Mouse (Mus musculus): Measurements from ENCODE around the gene Ms4a13. TPM values are rescaled to one million over a fixed set of nuclear protein-coding genes. Genes with fewer than 3 reads are reported as not detected.
"Not testable (repeated sequence)": the region's sequence is repeated elsewhere in the genome, so short reads cannot be mapped to it uniquely, and the experiment has no call there.

Gene Ms4a13
- not detected for total RNA-seq (2022)

GRCm38 (mm10) chr19:11196546-11196945 lies at the start of gene Ms4a13:
Gene Ms4a13, minus strand, starts transcription at chr19:11196737.
- no peak for DNase-seq (ENCODE audit: low spot score in 2 of 2)

GRCm38 (mm10) chr19:11244230-11244629 lies 47.7 kb upstream of the Ms4a13 start:
- DNase-seq (ENCODE audit: low spot score in 2 of 2): no peak

DNA sequence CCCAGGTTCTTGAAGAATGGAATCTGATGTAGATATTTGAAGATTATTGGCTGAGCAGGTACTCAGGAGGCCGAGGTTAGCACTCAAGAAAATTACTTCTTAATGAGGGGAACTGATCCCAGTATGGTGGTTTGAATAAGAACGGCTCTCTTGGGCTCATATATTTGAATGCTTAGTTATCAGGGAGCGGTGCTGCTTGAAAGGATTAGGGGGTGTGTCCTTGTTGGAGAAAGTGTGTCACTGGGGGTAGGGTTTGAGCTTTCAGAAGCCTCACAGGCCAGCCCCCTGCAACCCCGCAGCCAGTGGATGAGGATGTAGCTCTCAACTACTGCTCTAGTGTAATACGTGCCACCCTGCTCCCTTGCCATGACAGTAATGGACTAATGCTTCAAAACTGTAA lies 46.0 kb upstream of the Ms4a13 start:
- no peak for DNase-seq (ENCODE audit: low spot score in 2 of 2)

DNA sequence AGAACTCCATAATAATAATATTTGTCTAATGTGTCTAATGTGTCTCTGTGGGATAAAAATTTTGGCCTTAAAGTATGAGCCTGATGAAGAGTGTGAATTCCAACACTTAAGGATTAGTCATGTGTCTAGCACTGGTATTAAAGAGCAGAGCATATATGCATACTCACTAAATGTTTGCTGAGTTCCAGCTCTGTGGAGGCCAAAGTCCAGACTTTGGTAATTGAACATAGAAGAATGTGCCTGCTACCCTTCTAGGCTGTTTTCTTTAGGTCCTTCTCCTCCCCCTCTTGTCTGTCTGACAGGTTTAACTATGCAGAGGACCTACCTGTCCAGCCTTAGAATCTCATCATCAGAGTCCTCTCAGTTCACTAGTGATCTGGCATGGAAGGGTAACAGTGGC lies 39.3 kb upstream of the Ms4a13 start:
- DNase-seq (ENCODE audit: low spot score in 2 of 2): no peak

DNA sequence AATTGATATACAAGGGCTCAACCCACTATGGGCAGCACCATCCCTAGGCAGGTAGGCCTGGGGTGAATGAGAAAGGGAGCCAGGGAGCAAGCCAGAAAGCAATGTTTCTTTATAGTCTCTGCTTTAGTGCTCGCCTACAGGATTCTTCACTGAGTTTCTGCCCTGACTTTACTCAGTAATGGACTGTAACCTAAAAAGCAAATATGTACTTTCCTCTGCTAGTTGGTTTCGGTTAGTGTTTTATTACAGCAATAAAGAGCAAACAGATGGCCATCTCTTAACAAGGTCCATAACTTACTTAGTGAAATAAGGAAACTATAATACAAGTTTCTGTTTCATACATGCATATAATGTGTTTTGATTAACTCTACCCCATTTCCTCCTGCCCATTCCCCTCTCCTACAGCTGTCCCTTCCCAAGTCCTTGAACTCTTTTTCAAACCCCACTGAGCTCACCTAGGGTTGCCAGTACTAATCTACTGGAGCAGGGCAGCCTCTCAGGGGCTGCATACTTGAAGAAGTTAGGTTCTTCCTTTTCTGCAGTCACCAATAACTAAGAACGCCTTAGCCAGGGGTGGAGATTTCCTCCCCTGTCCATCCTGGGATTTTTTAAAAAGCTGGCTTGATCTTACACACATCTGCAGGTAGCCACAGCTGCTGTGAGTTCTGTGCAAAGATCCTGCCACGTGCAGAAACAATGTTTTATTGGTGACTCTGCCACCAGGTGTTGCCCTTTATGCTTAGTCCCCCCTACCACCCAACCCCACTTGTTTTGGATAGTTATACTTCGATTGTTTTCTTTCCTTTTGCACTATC lies 38.6 kb upstream of the Ms4a13 start:
- DNase-seq (ENCODE audit: low spot score in 2 of 2): no peak

GRCm38 (mm10) chr19:11234244-11234643 lies 37.7 kb upstream of the Ms4a13 start:
- DNase-seq (ENCODE audit: low spot score in 2 of 2): no peak

- DNase-seq (ENCODE audit: low spot score in 2 of 2): no peak
These were observed 35.8 kb upstream of the Ms4a13 start, which contains the start of gene Ms4a12 for GRCm38 (mm10) chr19:11232348-11232747. Gene Ms4a12, minus strand, starts transcription at chr19:11232448.

GRCm38 (mm10) chr19:11192552-11192951 lies 4.0 kb downstream of the Ms4a13 start:
- DNase-seq (ENCODE audit: low spot score in 2 of 2): no peak

- DNase-seq (ENCODE audit: low spot score in 2 of 2): peak in 1 of 2 experiments; percentile 17
These were observed 12.4 kb downstream of the Ms4a13 start for GRCm38 (mm10) chr19:11184121-11184520.

GRCm38 (mm10) chr19:11177464-11177863 lies 19.1 kb downstream of the Ms4a13 start:
- no peak for DNase-seq (ENCODE audit: low spot score in 2 of 2)

DNA sequence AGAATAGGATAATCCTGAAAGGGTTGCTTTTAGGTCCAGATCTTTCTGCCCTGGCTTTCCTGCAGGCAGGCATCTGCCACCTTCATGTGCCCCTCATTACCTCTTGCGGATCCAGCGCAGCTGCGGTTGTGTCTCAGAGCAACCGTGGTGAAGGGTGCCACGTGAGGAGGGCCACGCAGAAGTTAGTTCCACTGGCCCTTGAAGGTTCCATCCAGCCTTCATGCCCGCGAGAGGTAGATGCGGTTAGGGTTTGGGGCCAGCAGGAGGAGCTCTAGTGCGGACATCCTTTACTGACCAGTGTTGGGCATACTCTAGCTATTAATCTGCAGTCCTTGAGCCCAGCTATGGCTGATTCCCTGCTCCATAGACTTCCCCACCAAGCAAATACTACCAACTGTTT lies 31.4 kb downstream of the Ms4a13 start, which contains the start of gene 1700025F22Rik:
Gene 1700025F22Rik (minus strand): TSS at position 149 of the 400 bp plus-strand sequence.
- DNase-seq (ENCODE audit: low spot score in 2 of 2): no peak

- DNase-seq (ENCODE audit: low spot score in 2 of 2): not testable (repeated sequence)
These were observed 38.6 kb downstream of the Ms4a13 start for GRCm38 (mm10) chr19:11157890-11158289.

GRCm38 (mm10) chr19:11135336-11135735 lies 61.2 kb downstream of the Ms4a13 start:
- no peak for DNase-seq (ENCODE audit: low spot score in 2 of 2)

GRCm38 (mm10) chr19:11134852-11135251 lies 61.7 kb downstream of the Ms4a13 start:
- no peak for DNase-seq (ENCODE audit: low spot score in 2 of 2)

GRCm38 (mm10) chr19:11130776-11131175 lies 65.8 kb downstream of the Ms4a13 start, which contains the start of gene 1700017D01Rik:
Gene 1700017D01Rik, minus strand, starts transcription at chr19:11130876.
- DNase-seq (ENCODE audit: low spot score in 2 of 2): not testable (repeated sequence)

DNA sequence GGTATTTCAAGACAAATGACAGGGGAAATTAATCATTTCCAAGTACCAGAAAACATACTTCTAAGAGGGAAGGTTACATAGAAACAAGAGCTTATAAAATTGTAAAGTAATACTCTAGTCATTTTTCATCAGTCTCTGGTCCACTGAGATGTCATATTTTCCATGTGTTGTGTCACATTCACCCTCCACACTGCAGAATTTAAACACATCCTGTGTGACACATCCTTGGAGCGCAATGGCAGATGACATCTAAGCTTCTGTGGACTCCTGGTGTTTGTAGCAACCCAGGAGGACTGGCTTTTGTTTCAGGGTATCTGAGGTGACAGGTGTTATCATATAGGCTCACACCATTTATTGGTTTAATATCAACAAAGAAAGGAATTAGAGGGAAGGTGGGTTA lies 66.8 kb downstream of the Ms4a13 start:
- DNase-seq (ENCODE audit: low spot score in 2 of 2): no peak

GRCm38 (mm10) chr19:11121016-11121420 lies 75.5 kb downstream of the Ms4a13 start:
- not testable (repeated sequence) for DNase-seq (ENCODE audit: low spot score in 2 of 2)

Other genes starting within 250 kb of the Ms4a13 start
- gene Ccdc86, start 247.5 kb downstream of the Ms4a13 start, total RNA-seq (2022): 10 to 100 TPM in 2 of 4 experiments, 1 to 10 TPM in 2; 8.1 to 10.5 (median 9.8) TPM
- gene Ms4a10, start 222.1 kb downstream of the Ms4a13 start, total RNA-seq (2022): not detected
- not detected for gene Ms4a15, start 203.5 kb downstream of the Ms4a13 start, total RNA-seq (2022)
- gene Ms4a18, start 178.7 kb downstream of the Ms4a13 start, total RNA-seq (2022): not detected
- gene Ms4a8a, start 115.6 kb downstream of the Ms4a13 start, total RNA-seq (2022): not detected
- gene 1700017D01Rik, start 65.9 kb downstream of the Ms4a13 start, total RNA-seq (2022): not detected
- gene 1700025F22Rik, start 31.4 kb downstream of the Ms4a13 start, total RNA-seq (2022): not detected
- not detected for gene Ms4a12, start 35.7 kb upstream of the Ms4a13 start, total RNA-seq (2022)
- gene Ms4a1, start 69.5 kb upstream of the Ms4a13 start, total RNA-seq (2022): under 1 TPM in 1 of 4 experiments, not detected in 3; 0.09 TPM
- gene Ms4a5, start 87.1 kb upstream of the Ms4a13 start, total RNA-seq (2022): not detected
- gene Ms4a14, start 117.7 kb upstream of the Ms4a13 start, total RNA-seq (2022): under 1 TPM in 1 of 4 experiments, not detected in 3; 0.10 TPM
- gene Ms4a7, start 139.4 kb upstream of the Ms4a13 start, total RNA-seq (2022): under 1 TPM in 2 of 4 experiments, not detected in 2; 0.18 to 0.50 TPM
- 1 to 10 TPM in 1 of 4 experiments, under 1 TPM in 3; 0.47 to 1.1 (median 0.67) TPM for gene Ms4a4a, start 178.8 kb upstream of the Ms4a13 start, total RNA-seq (2022)
- under 1 TPM in 1 of 4 experiments, not detected in 3; 0.82 TPM for gene Ms4a4c, start 208.0 kb upstream of the Ms4a13 start, total RNA-seq (2022)
- under 1 TPM in 1 of 4 experiments, not detected in 3; 0.66 TPM for gene Ms4a4b, start 246.8 kb upstream of the Ms4a13 start, total RNA-seq (2022)

Measured in layer of hippocampus, adult 8-10 months (tissue).